Mouse (Mus musculus) lung, adult 2 months (tissue): ENCODE data around the gene Ltbr. TPM values are rescaled to one million over a fixed set of nuclear protein-coding genes. Genes with fewer than 3 reads are reported as not detected.
A peak's percentile ranks its signal among the peaks of the same experiment; 100 is the strongest.

Source experiments
- DNase-seq: peaks from one replicate; pipeline ENCODE4 v3.0.0; 2022
- H3K4me1 ChIP-seq: fragments of 200-500 bp; 2 replicates; pipeline ENCODE4 v1.6.1; 2011; ENCODE audit warnings: low read length; ENCODE audit not compliant: control insufficient read depth, insufficient read depth
- H3K4me3 ChIP-seq: fragments of 200-500 bp; replicated peaks from 2 replicates; pipeline ENCODE3; 2011; ENCODE audit warnings: low read depth, mild to moderate bottlenecking, control low read depth, low read length; ENCODE audit errors: extremely low read depth
- CTCF ChIP-seq: fragments of 200-500 bp; IDR thresholded peaks from 2 replicates; pipeline ENCODE4 v1.5.1; 2011; ENCODE audit warnings: mild to moderate bottlenecking, low read length, control low read depth; ENCODE audit not compliant: insufficient read depth
- POLR2A ChIP-seq: fragments of 200-500 bp; IDR thresholded peaks from 2 replicates; pipeline ENCODE4 v1.6.1; 2011; ENCODE audit warnings: low read depth, mild to moderate bottlenecking, control low read depth, low read length, borderline replicate concordance; ENCODE audit errors: extremely low read depth
- WGBS: fragments of 180-500 bp; shearing (Covaris S2); methylation state at CpG from one replicate; pipeline ENCODE4 v1.1.7; 2018; 5-methylcytosine and 5-hydroxymethylcytosine counted together
- polyA plus RNA-seq: library from polyadenylated mRNA; depleted of rRNA; stranded (reverse); fragments of >200 nt; gene quantifications from 2 replicates; pipeline ENCODE4 v1.2.3, GENCODE M21; 2012; rRNA removed

The Ltbr gene
- 107 and 116 TPM in 2 replicates for polyA plus RNA-seq

DNA sequence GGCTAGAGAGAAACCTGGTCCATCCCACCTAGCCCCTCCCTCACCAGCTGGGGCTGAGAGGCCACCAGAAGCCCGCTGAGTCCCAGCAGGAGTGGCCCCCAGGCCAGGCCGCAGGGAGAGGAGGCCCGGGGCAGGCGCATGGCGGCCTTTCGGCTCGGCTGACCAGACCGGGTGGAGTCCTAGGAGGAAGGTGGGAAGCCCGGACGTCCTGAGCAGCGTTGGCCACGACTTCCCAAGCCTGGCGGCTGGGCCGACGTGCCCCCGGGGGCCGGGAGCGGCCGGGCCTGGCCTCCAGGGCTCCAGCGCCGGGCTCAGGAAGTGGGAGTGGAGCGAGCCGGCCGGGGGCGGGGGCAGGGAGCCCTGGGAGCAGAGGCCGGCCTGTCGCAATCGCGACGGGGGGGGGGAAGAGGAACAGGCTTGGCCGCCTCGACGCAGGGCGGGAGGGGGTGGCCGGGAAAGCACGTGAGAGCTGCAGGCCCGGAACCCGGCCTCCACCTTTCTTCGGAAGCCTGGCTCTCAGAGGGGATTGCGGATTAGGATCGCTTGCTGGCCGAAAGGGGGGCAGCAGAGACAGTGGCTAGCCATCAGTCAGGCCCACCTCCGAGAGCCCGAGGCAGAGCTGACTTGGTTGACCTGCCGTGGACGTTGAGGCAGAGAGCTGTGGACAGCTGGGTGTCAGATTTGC lies at the start of gene Ltbr:
Gene Ltbr (minus strand): TSS at position 340 of the 685 bp plus-strand sequence.
- peak; percentile 85 for DNase-seq
- TF ChIP-seq POLR2A (peak; percentile 71), CTCF (no peak)
- 2% methylated on average over 45 of the region's 46 CpGs for WGBS
- H3K4me3 ChIP-seq: peak within 1 kb of the TSS; percentile 72
- peaks cover 16% of the 10 kb centered on the region for H3K4me1 ChIP-seq

GRCm38 (mm10) chr6:125363021-125363420 lies 49.3 kb upstream of the Ltbr start:
- DNase-seq: no peak
- peaks cover 3% of the 10 kb centered on the region; the same call in 1 of the 2 replicates for H3K4me1 ChIP-seq
- TF ChIP-seq POLR2A: no peak
- TF ChIP-seq CTCF: no peak
- H3K4me3 ChIP-seq: no peak overlapping the region
- WGBS: 65% methylated on average over 15 of the region's 15 CpGs

GRCm38 (mm10) chr6:125361467-125362291 lies 48.0 kb upstream of the Ltbr start:
- H3K4me1 ChIP-seq: peaks cover 3% of the 10 kb centered on the region; the same call in 1 of the 2 replicates
- no peak for DNase-seq
- H3K4me3 ChIP-seq: no peak overlapping the region
- TF ChIP-seq POLR2A (no peak), CTCF (peak; percentile 57)
- WGBS: 51% methylated on average over 38 of the region's 38 CpGs

- TF ChIP-seq CTCF (no peak), POLR2A (no peak)
These were observed 47.2 kb upstream of the Ltbr start for GRCm38 (mm10) chr6:125360846-125361245.

DNA sequence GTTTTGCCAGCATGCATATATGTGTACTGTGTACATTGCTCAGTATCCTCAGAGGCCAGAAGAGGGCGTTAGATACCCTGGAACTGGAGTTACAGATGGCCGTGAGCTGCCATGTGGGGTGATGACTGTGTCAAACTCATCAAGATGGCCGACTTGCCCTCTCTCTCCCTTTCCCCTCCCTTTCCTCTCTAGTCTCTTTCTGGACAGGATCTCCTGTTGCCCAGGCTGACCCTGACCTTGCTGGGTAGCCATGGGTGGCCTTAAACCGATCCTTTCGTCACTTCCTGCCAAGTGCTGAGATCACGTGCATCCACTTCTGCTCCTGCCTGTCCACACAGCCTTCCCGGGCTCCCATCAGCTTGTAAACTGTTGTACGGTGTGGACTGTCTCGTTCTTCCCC lies 46.3 kb upstream of the Ltbr start:
- 44% methylated on average over 9 of the region's 9 CpGs for WGBS
- H3K4me1 ChIP-seq: peaks cover 14% of the 10 kb centered on the region
- no peak for TF ChIP-seq POLR2A
- TF ChIP-seq CTCF: no peak
- no peak for DNase-seq
- H3K4me3 ChIP-seq: no peak overlapping the region

More at GRCm38 (mm10) chr6:125360846-125361245, 47.2 kb upstream of the Ltbr start:
- Histone ChIP-seq H3K4me3 (no peak overlapping the region), H3K4me1 (peaks cover 7% of the 10 kb centered on the region)
- WGBS: 86% methylated on average over 9 of the region's 9 CpGs
- no peak for DNase-seq

DNA sequence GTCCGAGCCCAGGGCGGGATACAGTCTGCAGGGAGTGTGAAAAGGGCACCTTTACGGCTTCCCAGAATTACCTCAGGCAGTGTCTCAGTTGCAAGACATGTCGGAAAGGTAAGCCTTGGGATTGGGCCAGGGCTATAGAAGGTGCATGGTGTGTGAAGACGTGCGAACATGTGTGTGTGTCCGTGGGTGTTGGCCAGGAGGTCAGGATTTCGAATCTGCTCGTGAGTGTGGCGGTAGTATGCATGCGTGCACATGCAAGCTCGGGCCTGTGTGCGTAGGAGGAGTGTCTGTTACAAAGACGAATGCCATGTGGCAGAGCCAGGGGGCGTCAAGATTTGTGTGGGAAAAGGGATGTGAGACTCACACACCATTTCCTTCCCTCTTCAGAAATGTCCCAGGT lies 43.6 kb upstream of the Ltbr start:
- no peak for DNase-seq
- peaks cover 37% of the 10 kb centered on the region for H3K4me1 ChIP-seq
- TF ChIP-seq CTCF (no peak), POLR2A (no peak)
- WGBS: 86% methylated on average over 15 of the region's 15 CpGs
- H3K4me3 ChIP-seq: no peak overlapping the region

DNA sequence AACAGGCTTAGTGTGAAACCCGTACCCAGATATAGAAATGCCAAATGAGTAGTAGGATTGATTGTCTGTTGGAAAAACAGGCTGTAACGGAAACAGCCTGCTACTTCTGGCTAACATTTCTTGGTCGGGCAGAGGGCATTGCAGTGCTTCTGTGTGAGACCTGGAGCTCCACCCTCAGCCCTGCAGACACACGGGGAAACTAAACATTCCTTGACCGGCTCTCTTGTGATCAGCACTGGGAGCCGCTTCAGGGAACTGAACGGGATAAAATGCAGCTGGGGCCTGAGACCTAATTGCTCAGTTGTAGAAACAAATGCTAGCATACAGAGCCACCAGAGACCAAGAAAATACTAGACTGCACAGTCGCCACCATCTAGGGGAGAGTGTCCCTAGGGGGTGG lies 42.6 kb upstream of the Ltbr start:
- DNase-seq: no peak
- Histone ChIP-seq H3K4me1 (peaks cover 45% of the 10 kb centered on the region), H3K4me3 (no peak overlapping the region)
- 19% methylated on average over 8 of the region's 8 CpGs for WGBS
- TF ChIP-seq CTCF (no peak), POLR2A (no peak)

- no peak for DNase-seq
- H3K4me1 ChIP-seq: peaks cover 46% of the 10 kb centered on the region
- WGBS: 9% methylated on average over 10 of the region's 10 CpGs
- peak overlapping the region; percentile 3 for H3K4me3 ChIP-seq
- TF ChIP-seq CTCF (no peak), POLR2A (no peak)
These were observed 41.6 kb upstream of the Ltbr start for GRCm38 (mm10) chr6:125355197-125355741.

- WGBS: 5% methylated on average over 14 of the region's 14 CpGs
- peak; percentile 56 for DNase-seq
- TF ChIP-seq POLR2A (peak; percentile 51; the same call in 1 of the 2 replicates), CTCF (no peak)
- Histone ChIP-seq H3K4me3 (peak overlapping the region; percentile 45), H3K4me1 (peaks cover 46% of the 10 kb centered on the region)
These were observed 40.9 kb upstream of the Ltbr start for GRCm38 (mm10) chr6:125354352-125355151.
